In genomic region chr2:181385885-181386284, GRCm38 (mm10) we compare ENCODE assay signal across 8 mouse cellular contexts. TPM values are rescaled to one million over a fixed set of nuclear protein-coding genes. Genes with fewer than 3 reads are reported as not detected.
DNase-seq lines count a peak whose midpoint lies in the region; ATAC-seq lines count a peak whose summit lies in the region.
"Had no signal": no experiment of that assay in that cellular context is flagged by ENCODE, and none has a peak within 500 bp of the region (broad histone marks: within the 10 kb centered on the region; RNA-seq: fewer than 3 reads in every experiment).

No protein-coding gene starts in this region.

- H3K4me1 ChIP-seq in lung, embryonic 15.5 days, result peaks cover 24% of the 10 kb centered on the region
- H3K4me1 ChIP-seq in hindbrain, embryonic 16.5 days (ENCODE audit: control insufficient read depth, insufficient read depth, low read depth, low read length), result peaks cover 7% of the 10 kb centered on the region; the same call in 1 of the 2 replicates
- H3K4me1 ChIP-seq in intestine, embryonic 15.5 days (replicated peaks), result no peaks in the 10 kb centered on the region
- H3K4me1 ChIP-seq: embryonic facial prominence, embryonic 15.5 days had no signal

- 48% methylated on average over 3 of the region's 3 CpGs for WGBS in lung, embryonic 15.5 days
- 76% methylated on average over 3 of the region's 3 CpGs for WGBS in hindbrain, embryonic 16.5 days
- 58% methylated on average over 3 of the region's 3 CpGs for WGBS in intestine, embryonic 15.5 days

- peaks cover 21% of the 10 kb centered on the region for H3K36me3 ChIP-seq in lung, embryonic 15.5 days
- peaks cover 16% of the 10 kb centered on the region for H3K36me3 ChIP-seq in hindbrain, embryonic 16.5 days (ENCODE audit: control insufficient read depth, insufficient read depth, low read length)
- H3K36me3 ChIP-seq in intestine, embryonic 15.5 days, result peaks cover 16% of the 10 kb centered on the region; the same call in 1 of the 2 replicates

- H3K27me3 ChIP-seq in lung, embryonic 15.5 days, result no peaks in the 10 kb centered on the region
- no peaks in the 10 kb centered on the region for H3K27me3 ChIP-seq in hindbrain, embryonic 16.5 days (replicated peaks; ENCODE audit: control insufficient read depth, insufficient read depth, low read length)
- H3K27me3 ChIP-seq in intestine, embryonic 15.5 days (replicated peaks), result no peaks in the 10 kb centered on the region
- H3K27me3 ChIP-seq: embryonic facial prominence, embryonic 15.5 days had no signal

- no peak overlapping the region for H3K9ac ChIP-seq in lung, embryonic 15.5 days
- no peak overlapping the region for H3K9ac ChIP-seq in hindbrain, embryonic 16.5 days (ENCODE audit: low read depth, low read length)
- H3K9ac ChIP-seq in intestine, embryonic 15.5 days, result no peak overlapping the region
- H3K9ac ChIP-seq: embryonic facial prominence, embryonic 15.5 days had no signal

- no peak overlapping the region for H3K4me3 ChIP-seq in lung, embryonic 15.5 days
- H3K4me3 ChIP-seq in hindbrain, embryonic 16.5 days (ENCODE audit: low read length), result no peak overlapping the region
- H3K4me3 ChIP-seq in intestine, embryonic 15.5 days (replicated peaks), result no peak overlapping the region
- H3K4me3 ChIP-seq: embryonic facial prominence, embryonic 15.5 days had no signal

- H3K27ac ChIP-seq in lung, embryonic 15.5 days, result peak overlapping the region; percentile 92
- H3K27ac ChIP-seq in hindbrain, embryonic 16.5 days (ENCODE audit: low read depth, low read length), result peak overlapping the region; percentile 32
- no peak overlapping the region for H3K27ac ChIP-seq in intestine, embryonic 15.5 days
- H3K27ac ChIP-seq: embryonic facial prominence, embryonic 15.5 days had no signal

- no peak for DNase-seq in lung, postnatal 36 days
- peak; percentile 91 for DNase-seq in cerebellum, postnatal 14 days
- DNase-seq in right cerebral cortex, postnatal 14 days, result peak; percentile 64
- DNase-seq in embryo, embryonic 11 days, result no peak

- ATAC-seq in lung, embryonic 15.5 days (ENCODE audit: borderline replicate concordance, extremely low read depth, low FRiP score, low TSS enrichment), result no peak
- no peak for ATAC-seq in hindbrain, embryonic 16.5 days
- no peak for ATAC-seq in intestine, embryonic 15.5 days

- H3K9me3 ChIP-seq in lung, embryonic 15.5 days, result no peaks in the 10 kb centered on the region
- H3K9me3 ChIP-seq in hindbrain, embryonic 16.5 days (ENCODE audit: control insufficient read depth, low read length), result no peaks in the 10 kb centered on the region
- no peaks in the 10 kb centered on the region for H3K9me3 ChIP-seq in intestine, embryonic 15.5 days
- H3K9me3 ChIP-seq: embryonic facial prominence, embryonic 15.5 days had no signal

- no peak overlapping the region for H3K4me2 ChIP-seq in lung, embryonic 15.5 days
- H3K4me2 ChIP-seq in hindbrain, embryonic 16.5 days (ENCODE audit: low read length), result no peak overlapping the region
- H3K4me2 ChIP-seq in intestine, embryonic 15.5 days (replicated peaks), result no peak overlapping the region
- H3K4me2 ChIP-seq: embryonic facial prominence, embryonic 15.5 days had no signal

RNA-seq across cellular contexts. Expression of gene Lime1, which starts 6.0 kb away (rescaled TPM):
- polyA plus RNA-seq in lung, embryonic 15.5 days (2015; fragmentation: Nextera tagmentation; extraction: Ambion mirVana), result 20.8 and 21.9 TPM in 2 replicates
- polyA plus RNA-seq in hindbrain, embryonic 16.5 days (2015; fragmentation: Nextera tagmentation; extraction: Ambion mirVana), result 46.4 and 56.5 TPM in 2 replicates
- 17.1 and 19.4 TPM in 2 replicates for polyA plus RNA-seq in intestine, embryonic 15.5 days (2015; fragmentation: Nextera tagmentation; extraction: Ambion mirVana)

RNA-seq across cellular contexts. Expression of gene Arfrp1, which starts 20.7 kb away (rescaled TPM):
- 61.8 and 66.7 TPM in 2 replicates for polyA plus RNA-seq in lung, embryonic 15.5 days (2015; fragmentation: Nextera tagmentation; extraction: Ambion mirVana)
- polyA plus RNA-seq in hindbrain, embryonic 16.5 days (2015; fragmentation: Nextera tagmentation; extraction: Ambion mirVana), result 83.5 and 87.2 TPM in 2 replicates
- 55.4 and 58.3 TPM in 2 replicates for polyA plus RNA-seq in intestine, embryonic 15.5 days (2015; fragmentation: Nextera tagmentation; extraction: Ambion mirVana)

RNA-seq across cellular contexts. Expression of gene Zgpat, which starts 21.2 kb away (rescaled TPM):
- 39.0 and 40.7 TPM in 2 replicates for polyA plus RNA-seq in lung, embryonic 15.5 days (2015; fragmentation: Nextera tagmentation; extraction: Ambion mirVana)
- 75.0 and 83.7 TPM in 2 replicates for polyA plus RNA-seq in hindbrain, embryonic 16.5 days (2015; fragmentation: Nextera tagmentation; extraction: Ambion mirVana)
- 35.7 and 36.7 TPM in 2 replicates for polyA plus RNA-seq in intestine, embryonic 15.5 days (2015; fragmentation: Nextera tagmentation; extraction: Ambion mirVana)

Comparison
In these comparisons a context has a peak if more than half of its experiments do, and no peak if none do; other contexts are left out.
1. DNase-seq: peak in cerebellum, postnatal 14 days (2 of 2) and right cerebral cortex, postnatal 14 days (single experiment); none in lung, postnatal 36 days (single experiment) and embryo, embryonic 11 days (single experiment).